Mouse (Mus musculus): ENCODE data around the gene Gm10799. TPM values are rescaled to one million over a fixed set of nuclear protein-coding genes. Genes with fewer than 3 reads are reported as not detected.
"Not testable (repeated sequence)": the region's sequence is repeated elsewhere in the genome, so short reads cannot be mapped to it uniquely, and the experiment has no call there.

The Gm10799 gene
- not detected for total RNA-seq (2021)
- long read RNA-seq, experiment 1, result 0 reads
- long read RNA-seq, experiment 2, result 0 reads

- intact Hi-C loops (cut with DNase I); DNase-seq (ENCODE audit: low spot score in 2 of 2): not testable (repeated sequence)
Observed at GRCm38 (mm10) chr2:104068450-104068849, at the start of gene Gm10799. Gene Gm10799 (minus strand): TSS chr2:104068550.

- intact Hi-C loops (cut with DNase I); DNase-seq (ENCODE audit: low spot score in 2 of 2): not testable (repeated sequence)
Observed at GRCm38 (mm10) chr2:104117173-104117572, 48.8 kb upstream of the Gm10799 start.

- DNase-seq (ENCODE audit: low spot score in 2 of 2), result no peak
- intact Hi-C loops (cut with DNase I), result no loop called here
Observed at GRCm38 (mm10) chr2:104114898-104115297, 46.5 kb upstream of the Gm10799 start.

DNA sequence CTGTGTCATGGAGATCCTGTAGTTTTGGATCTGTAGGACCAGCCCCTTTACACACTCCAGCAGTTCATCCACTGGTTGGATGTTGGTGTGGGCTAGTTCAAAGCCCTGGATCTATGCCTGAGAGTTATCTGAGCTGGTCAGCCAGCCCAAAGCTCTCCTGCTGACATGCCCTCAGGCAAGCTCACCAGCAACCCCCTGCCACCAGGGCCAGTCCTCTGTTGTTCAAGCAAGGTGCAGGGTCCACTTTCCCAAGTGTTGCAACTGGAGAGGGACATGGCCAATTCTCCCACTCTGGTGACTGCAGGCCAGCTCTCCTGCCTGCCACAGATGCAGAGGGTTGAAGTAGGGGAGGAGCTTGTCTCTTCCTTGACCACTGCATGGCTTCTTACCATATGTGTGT, 45.2 kb upstream of the Gm10799 start:
- DNase-seq (ENCODE audit: low spot score in 2 of 2); intact Hi-C loops (cut with DNase I): not testable (repeated sequence)

DNA sequence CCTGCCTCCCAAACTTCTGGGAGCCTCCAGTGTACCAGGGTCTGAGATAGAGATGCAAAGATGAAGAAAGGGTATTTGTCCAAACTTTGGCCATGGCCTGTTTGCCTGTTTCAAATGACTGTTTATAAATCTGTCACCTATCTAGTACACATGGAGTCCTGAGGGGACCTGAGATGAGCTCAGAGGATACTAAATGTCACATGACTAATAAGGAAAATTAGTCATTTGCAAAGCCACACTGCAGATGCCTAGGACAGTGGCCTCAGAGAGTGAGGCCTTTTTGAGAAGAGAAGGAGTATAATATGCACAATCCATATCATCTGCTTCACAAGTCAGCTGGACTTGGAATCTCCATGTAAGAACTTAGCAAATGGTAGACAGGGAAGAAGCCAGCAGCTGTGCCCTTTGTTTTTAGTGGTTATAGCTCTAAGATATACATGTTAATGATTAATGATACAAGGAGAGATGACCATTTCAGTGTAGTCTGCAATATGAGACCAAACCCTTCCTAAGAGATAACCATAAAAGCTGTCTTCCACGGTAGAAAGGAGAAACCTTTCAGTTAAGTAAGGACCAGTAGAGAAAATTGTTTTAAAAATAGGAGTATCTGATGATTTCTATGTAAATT, 42.9 kb upstream of the Gm10799 start:
- DNase-seq (ENCODE audit: low spot score in 2 of 2); intact Hi-C loops (cut with DNase I): not testable (repeated sequence)

DNA sequence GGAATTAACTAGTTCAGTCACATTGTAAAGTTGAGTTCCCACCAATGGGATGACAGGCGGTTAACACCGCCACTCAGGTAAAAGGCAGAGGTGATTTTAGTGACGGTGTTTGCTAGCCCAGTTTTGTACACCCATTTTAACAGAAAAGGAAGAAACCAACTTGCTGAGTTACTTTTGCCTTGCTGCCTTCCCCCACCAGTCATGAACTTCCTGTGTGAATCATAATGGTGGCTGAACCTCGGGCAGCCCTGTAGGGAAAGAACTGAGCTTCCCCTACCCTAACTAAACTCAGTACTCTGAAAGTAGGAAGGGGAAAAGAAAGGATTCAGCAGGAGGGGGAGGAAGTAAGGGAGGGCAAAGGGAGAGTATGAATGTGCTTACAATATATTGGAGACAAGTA, 41.7 kb upstream of the Gm10799 start:
- no peak for DNase-seq (ENCODE audit: low spot score in 2 of 2)
- intact Hi-C loops (cut with DNase I), result no loop called here

- no peak for DNase-seq (ENCODE audit: low spot score in 2 of 2)
- intact Hi-C loops (cut with DNase I), result no loop called here
Observed at GRCm38 (mm10) chr2:104109528-104109927, 41.2 kb upstream of the Gm10799 start.

DNA sequence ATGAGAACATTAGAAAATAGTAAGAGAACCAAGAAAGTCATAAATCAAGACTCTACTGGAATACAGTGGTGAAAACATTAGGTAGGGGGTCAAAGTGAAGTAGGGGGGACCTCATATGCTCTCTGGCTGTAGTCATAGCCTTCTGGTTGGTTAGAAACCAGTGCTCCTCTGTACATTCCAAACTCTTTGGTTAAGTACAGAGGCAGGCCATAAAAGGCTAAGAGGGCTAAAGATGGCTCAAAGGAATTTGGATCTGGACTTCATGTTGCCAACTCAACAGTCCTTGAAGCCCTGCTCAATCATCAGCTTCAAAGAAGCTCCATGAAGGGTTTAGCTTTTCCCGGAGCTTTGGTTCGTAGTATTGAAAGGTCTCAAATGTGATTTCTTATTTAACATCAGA, 40.7 kb upstream of the Gm10799 start:
- intact Hi-C loops (cut with DNase I); DNase-seq (ENCODE audit: low spot score in 2 of 2): not testable (repeated sequence)

DNA sequence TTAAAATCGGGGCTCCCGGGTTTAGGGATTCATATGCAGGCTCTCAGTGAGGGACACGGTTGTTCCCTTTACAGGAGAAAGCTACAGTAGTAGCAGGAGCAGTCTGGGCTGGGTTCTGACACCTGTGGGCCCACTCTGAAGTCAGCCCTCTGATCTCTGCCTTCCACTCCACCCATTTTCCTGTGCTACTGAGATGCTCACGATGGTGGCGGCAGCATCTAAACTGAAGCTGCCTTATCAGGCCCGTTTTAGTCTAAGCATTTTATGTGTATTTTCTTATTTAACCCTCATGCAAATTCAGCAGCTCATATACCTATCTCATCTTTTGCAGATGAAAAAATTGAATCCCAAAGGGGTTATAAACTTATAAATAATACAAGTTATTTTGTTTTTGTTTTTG, 36.5 kb upstream of the Gm10799 start:
- intact Hi-C loops (cut with DNase I), result no loop called here
- DNase-seq (ENCODE audit: low spot score in 2 of 2), result no peak

GRCm38 (mm10) chr2:104099946-104100345, 31.6 kb upstream of the Gm10799 start:
- intact Hi-C loops (cut with DNase I), result no loop called here
- no peak for DNase-seq (ENCODE audit: low spot score in 2 of 2)

DNA sequence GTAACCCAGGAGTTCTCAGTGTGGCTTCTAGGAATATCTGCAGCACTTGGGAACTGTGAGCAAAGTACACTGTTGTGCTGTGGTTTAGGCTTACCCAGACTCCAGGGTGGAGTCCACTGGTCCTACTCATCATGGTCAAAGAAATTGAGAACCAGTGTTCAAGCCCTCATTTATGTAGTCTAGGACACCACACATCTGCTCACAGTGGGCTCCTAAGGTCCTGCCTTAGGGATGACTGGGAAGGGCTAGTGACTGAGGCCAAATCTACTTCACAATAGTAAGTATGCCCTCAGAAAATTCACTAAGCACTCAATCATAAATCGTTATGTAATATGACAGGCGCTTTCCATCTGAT, 30.9 kb upstream of the Gm10799 start:
- intact Hi-C loops (cut with DNase I), result no loop called here
- DNase-seq (ENCODE audit: low spot score in 2 of 2), result no peak

GRCm38 (mm10) chr2:104098529-104099230, 30.3 kb upstream of the Gm10799 start:
- intact Hi-C loops (cut with DNase I), result no loop called here
- DNase-seq (ENCODE audit: low spot score in 2 of 2), result no peak

DNA sequence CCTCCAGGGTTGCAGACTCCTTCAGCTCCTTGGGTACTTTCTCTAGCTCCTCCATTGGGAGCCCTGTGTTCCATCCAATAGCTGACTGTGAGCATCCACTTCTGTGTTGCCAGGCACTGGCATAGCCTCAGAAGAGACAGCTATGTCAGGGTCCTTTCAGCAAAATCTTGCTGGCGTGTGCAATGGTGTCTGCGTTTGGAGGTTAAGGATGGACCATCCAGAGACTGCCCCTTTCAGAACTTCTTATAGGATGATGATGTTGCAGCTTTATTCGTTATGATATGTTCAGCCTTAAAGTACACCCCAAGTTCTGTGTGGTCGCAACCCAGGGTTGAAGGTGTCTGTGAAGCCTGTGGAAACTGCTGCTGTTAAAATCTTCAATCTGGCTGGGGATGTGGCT, 29.0 kb upstream of the Gm10799 start:
- intact Hi-C loops (cut with DNase I); DNase-seq (ENCODE audit: low spot score in 2 of 2): not testable (repeated sequence)

DNA sequence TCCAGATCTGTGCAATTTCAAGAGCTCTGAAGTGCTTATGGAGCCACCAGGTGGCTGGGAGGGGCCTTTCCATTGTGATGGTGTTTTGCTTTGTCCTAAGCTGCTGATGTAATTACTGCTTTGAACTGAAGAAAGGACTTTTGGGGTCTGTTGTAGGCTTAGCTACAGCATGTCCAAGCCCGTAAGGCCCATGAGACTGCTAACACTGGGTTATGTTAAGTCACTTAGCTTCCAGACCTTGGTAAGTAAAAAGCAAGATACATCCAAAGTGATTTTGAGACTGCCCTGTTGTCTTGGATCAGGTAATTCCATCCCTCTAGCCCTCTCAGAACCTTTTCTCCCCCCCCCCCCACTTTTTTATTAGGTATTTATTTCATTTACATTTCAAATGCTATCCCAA, 28.4 kb upstream of the Gm10799 start:
- intact Hi-C loops (cut with DNase I); DNase-seq (ENCODE audit: low spot score in 2 of 2): not testable (repeated sequence)

GRCm38 (mm10) chr2:104096256-104096655, 27.9 kb upstream of the Gm10799 start:
- intact Hi-C loops (cut with DNase I), result no loop called here
- DNase-seq (ENCODE audit: low spot score in 2 of 2), result no peak

DNA sequence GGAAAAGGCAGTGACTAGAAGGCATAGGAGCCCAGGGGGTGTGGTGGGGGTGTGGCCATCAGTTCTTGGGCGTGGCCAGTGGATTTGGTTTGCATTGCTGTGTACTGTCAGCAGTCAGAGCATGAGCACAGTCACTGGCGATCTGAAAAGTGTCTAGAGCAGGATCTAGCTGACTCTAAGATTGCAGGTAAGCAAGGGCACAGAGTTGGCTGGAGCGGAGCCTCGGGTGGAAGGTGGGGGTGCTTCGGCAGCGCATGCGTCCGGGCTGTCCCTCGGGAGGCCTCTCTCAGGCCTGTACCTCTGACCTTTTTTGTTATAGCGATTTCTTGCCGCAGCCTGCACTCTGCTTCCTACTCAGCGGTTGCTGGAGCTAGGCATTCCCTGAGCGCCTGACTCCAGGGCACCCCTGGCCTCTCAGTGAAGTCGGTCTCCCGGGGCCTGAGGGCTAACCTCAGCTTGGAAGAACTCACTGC, 27.4 kb upstream of the Gm10799 start, which contains the start of gene Cd59a:
Gene Cd59a (plus strand): TSS at position 61 of the 473 bp plus-strand sequence.
- intact Hi-C loops (cut with DNase I), result no loop called here
- peak; percentile 33 to 43 for DNase-seq (ENCODE audit: low spot score in 2 of 2)

DNA sequence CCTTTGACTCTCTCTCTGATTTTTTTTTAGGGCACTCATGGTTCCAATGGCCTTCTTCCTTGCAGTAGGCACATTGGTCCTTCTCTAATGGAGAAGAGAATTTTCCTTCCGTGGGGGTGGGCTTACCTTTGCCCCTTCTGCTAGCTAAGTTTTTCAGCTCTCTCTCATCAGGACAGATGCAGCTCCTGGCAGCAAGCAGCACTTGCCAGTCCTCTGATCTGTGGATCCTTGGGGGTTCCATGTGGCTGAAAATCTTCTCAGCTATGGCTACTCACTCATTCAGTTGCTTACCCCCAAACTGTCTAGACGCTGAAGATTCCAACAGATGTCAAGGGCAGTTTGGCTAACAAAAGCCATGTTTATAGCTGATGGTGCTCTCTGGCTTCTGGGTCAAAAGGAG, 25.0 kb upstream of the Gm10799 start:
- intact Hi-C loops (cut with DNase I), result no loop called here
- no peak for DNase-seq (ENCODE audit: low spot score in 2 of 2)

DNA sequence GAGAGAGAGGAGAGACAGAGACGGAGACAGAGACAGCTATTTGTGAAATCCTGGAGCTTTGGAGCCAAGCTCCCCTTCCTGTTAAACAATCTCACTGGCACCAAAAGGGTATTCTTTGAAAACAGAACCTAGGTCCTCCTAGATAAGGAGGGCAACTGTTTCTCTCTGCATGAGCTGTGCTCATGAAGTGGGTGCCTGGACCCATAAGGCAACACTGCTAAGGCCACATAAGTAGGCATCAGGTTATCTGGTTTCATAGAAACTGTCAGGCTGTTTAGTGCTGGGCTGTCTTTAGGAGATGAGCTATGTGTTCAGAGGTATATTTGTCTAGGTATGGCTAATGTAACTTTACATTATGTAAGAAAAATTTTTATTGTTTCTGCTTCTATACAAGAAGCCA, 19.2 kb upstream of the Gm10799 start:
- intact Hi-C loops (cut with DNase I); DNase-seq (ENCODE audit: low spot score in 2 of 2): not testable (repeated sequence)

DNA sequence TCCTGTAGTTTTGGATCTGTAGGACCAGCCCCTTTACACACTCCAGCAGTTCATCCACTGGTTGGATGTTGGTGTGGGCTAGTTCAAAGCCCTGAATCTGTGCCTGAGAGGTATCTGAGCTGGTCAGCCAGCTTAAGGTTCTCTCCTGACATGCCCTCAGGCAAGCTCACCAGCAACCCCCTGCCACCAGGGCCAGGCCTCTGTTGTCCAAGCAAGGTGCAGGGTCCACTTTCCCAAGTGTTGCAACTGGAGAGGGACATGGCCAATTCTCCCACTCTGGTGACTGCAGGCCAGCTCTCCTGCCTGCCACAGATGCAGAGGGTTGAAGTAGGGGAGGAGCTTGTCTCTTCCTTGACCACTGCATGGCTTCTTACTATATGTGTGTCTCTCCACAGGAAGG, 15.7 kb upstream of the Gm10799 start:
- intact Hi-C loops (cut with DNase I); DNase-seq (ENCODE audit: low spot score in 2 of 2): not testable (repeated sequence)

- intact Hi-C loops (cut with DNase I), result no loop called here
- DNase-seq (ENCODE audit: low spot score in 2 of 2), result no peak
Observed at GRCm38 (mm10) chr2:104082474-104082873, 14.1 kb upstream of the Gm10799 start.
